Mouse (Mus musculus) megakaryocyte progenitor cell, adult 5-6 weeks (primary cell): ENCODE data around the gene Rab30. TPM values are rescaled to one million over a fixed set of nuclear protein-coding genes. Genes with fewer than 3 reads are reported as not detected.
A peak's percentile ranks its signal among the peaks of the same experiment; 100 is the strongest.

Experiments
- ATAC-seq: replicated peaks from 2 replicates; pipeline ENCODE4 v1.8.0; 2016; ENCODE audit warnings: mild to moderate bottlenecking, moderate TSS enrichment, inconsistent platforms; ENCODE audit not compliant: poor library complexity
- total RNA-seq, 2 experiments: library from RNA; stranded (forward) in 1 of 2; stranded (reverse) in 1 of 2; fragments of 157-497, 149-512 nt in 1 of 2; fragments of 200-1000 nt in 1 of 2; gene quantifications; 2 replicates each; pipeline versions ENCODE4 v1.2.3 to v1.2.4; 2015 to 2017

Gene Rab30
- total RNA-seq, 2 experiments from 2014 or later: 0.08 to 0.81 TPM

DNA sequence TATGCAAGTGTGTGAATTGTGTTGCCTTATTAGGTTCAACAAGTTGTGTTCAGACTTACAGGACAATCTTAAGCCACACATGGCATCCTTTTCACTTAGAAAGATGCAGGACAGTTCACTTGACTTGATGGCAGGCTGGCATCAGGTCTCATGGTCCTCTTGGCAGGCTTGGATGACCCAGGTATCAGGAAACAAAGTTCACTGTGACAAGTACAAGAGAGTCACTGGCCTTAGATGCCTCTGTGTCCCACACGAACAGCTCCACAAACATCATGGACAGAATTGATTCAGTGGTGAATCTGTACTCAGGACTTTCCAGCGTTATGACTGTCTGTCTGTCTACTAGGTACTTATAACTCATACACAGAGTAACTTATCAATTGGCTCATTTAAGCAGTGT is 93.0 kb downstream of the Rab30 start:
- ATAC-seq: no peak

DNA sequence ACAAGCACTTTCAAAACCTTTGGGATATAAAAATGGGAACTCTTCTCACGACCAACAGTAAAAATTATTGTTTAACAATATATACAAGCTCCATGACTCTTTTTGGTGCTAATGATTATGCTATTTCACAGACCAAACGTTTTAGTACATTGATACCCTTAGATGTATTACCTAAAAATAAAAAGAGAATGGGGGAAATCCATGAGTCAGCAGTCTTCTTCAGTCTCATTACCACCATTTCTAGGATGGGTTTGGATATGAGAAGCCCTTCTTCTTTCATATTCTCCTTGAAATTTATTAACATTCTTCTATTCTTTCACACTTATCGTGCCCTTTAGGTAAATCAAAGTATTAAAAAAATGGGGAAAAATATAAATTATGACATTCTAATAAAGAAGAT is 95.0 kb downstream of the Rab30 start:
- no peak for ATAC-seq

GRCm38 (mm10) chr7:92837226-92837625 is 95.8 kb downstream of the Rab30 start:
- peak; percentile 93 for ATAC-seq

GRCm38 (mm10) chr7:92837907-92838306 is 96.5 kb downstream of the Rab30 start:
- ATAC-seq: no peak

DNA sequence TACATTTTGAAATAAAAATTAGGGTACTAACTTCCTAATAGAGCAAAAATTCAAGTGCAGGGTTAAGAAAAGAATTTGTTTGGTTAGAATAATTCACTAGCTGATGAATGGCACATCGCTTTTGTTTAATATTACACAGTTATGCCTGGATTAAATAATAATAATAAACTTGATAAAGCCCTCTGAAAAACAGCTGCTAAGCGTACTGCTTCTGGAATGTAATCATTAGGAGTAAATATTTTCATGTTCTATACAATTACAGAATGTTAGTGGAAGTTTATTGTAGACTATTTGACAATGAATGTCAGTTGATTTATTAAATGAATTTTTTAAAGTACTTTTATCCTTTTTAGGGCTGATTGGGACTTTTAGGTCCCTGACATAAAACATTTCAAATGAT is 100.9 kb downstream of the Rab30 start:
- ATAC-seq: no peak

DNA sequence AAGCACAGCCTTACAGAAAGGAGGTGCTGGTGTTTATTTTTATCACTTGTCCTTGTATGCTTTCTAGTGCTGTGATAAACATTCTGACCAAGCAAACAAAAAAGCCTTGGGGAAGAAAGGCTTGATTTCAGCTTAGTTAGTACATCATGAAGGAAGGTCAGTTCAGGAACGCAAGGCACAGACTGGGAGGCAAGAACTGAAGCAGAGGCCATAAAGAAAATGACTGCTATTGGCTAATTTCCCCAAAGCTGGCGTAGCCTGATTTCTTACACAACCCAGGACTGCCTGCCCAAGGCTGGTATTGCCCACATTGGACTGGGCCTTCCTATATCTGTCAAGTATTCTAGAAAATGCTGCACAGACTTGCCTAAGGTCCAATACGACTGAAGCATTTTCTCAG is 106.8 kb downstream of the Rab30 start:
- ATAC-seq: no peak; the same call in 1 of the 2 replicates

DNA sequence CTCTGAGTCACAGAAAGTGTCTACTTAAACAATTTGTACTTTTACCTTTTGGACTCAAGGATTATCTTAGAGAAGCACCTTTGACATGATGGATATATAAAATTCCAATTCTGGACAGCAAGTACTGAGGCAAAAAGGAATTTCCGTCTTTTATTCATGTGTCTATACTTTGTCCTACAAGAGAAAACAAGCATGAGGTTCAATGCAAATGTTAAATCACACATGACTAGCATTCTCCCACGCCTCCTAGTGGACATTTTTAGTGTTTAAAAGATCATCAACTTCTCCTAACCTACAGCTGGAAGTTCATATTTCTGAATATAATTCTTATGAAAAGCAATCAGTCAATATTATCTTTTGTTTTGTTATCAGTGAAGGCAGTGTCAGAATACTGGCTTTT is 125.1 kb downstream of the Rab30 start:
- peak; percentile 83 for ATAC-seq

DNA sequence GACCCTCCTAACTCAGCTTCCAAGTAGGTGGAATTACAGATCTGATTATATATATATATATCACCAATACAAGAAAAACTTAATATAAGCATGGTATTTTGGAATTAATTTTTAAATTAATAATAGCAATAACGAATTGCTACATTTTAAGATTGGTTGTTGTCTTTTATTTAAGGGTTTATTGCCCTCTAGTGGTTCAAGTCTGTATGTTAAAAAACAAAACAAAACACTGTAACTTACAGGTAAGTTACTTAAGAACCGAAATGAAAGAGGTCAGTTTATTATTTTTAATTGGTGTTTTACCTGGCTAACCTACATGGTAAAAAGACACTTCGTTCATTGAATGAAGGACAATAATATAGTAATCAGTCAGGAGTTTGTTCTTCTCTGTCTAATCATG is 128.8 kb downstream of the Rab30 start:
- ATAC-seq: no peak

GRCm38 (mm10) chr7:92871596-92871995 is 130.2 kb downstream of the Rab30 start:
- no peak for ATAC-seq

- peak; percentile 49 for ATAC-seq
Observed at GRCm38 (mm10) chr7:92874116-92874675, 132.8 kb downstream of the Rab30 start, which contains the start of the genes Ddias and Prcp. Gene Ddias (minus strand): TSS chr7:92874247. Gene Prcp (plus strand): TSS chr7:92874470.

GRCm38 (mm10) chr7:92874761-92875408 is 133.5 kb downstream of the Rab30 start:
- peak; percentile 65 for ATAC-seq

DNA sequence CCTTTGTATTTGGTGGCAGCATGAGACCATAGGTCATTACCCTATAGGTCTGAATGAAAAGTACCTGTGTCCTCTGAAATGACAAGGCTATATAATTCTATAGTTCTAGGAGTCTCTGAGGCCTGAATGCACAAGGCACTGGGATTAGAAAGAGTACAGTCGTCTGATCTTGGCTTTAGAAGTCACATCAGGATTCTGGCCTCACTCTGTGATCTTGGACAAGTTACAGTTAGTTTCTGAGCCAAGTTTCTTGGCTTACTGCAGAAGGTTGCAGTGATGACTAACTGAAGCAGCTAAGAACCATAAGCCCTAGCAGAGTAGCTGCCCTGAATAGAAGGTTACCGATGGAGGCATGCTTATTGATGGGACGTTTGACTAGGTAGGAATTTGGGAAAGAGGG is 134.7 kb downstream of the Rab30 start:
- ATAC-seq: no peak

- ATAC-seq: no peak
Observed at GRCm38 (mm10) chr7:92876538-92876937, 135.1 kb downstream of the Rab30 start.

GRCm38 (mm10) chr7:92878575-92879285 is 137.3 kb downstream of the Rab30 start:
- peak; percentile 25 for ATAC-seq

GRCm38 (mm10) chr7:92883850-92884716 is 142.7 kb downstream of the Rab30 start:
- peak; percentile 77 for ATAC-seq

DNA sequence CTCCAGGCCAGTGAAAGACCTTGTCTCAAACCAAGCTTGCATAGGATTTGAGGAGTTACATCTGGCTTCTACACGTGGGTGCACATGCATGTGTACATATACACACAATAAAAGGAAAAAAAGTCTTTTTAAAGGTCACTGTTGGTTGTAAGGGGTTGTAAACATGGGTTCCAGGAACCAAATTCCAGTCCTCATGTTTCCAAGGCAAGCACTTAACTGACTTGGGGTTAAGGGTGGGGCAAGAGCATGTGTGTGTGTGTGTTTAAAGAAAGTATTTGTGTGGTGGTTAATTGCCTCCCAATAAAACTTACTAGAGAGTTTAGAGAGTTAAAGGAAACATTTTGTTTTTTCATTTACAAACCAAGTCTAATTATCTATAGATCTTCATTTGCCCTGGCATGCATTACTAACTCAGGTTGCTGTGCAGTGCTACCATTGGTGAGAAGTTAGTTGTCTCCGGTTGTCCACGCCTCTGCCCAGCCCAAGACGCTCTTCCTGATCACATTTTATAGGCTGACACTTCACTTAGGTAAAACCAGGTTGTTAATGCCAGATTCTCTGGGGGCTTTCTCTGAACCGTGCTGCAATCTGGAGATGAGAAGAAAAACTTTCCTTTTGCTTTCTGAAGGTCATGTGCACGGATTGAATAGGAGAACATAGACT is 143.7 kb downstream of the Rab30 start:
- ATAC-seq: no peak

DNA sequence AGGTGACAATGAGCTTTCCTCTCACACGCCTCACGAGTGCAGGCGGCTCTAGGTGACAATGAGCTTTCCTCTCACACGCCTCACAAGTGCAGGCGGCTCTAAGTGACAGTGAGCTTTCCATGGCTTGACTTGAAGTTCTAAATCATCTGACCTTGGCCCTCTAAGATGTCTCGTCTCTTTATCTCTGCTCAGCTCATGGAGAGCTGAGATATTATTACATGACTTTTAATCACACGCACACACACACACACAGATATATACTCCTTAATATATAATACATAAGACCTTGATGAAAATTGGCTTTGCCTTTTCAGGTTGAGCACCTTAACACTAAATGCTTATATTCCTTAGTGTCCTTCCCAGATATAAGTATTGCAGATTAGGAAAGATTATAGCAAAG is 145.4 kb downstream of the Rab30 start:
- ATAC-seq: peak; percentile 47

DNA sequence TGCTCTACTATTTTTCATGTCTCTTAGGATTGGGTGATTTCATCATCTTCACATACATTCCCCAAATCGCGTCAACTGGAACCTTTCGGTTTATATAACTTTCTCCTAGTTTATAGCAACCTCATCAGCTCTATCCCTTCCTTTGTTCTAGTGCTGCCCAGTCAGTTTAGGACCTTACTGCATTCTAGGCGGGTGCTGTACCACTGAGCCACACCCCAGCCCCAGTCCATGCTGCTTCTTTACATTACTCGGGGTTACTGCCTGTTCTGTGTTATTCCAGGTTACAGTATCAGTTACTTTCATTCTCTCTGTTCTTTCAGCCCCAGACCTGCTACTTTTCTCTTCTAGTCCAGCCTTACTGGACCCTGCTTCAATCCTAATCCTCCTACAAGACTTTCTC is 145.8 kb downstream of the Rab30 start:
- no peak for ATAC-seq

- ATAC-seq: no peak
Observed at GRCm38 (mm10) chr7:92890211-92890610, 148.8 kb downstream of the Rab30 start.

DNA sequence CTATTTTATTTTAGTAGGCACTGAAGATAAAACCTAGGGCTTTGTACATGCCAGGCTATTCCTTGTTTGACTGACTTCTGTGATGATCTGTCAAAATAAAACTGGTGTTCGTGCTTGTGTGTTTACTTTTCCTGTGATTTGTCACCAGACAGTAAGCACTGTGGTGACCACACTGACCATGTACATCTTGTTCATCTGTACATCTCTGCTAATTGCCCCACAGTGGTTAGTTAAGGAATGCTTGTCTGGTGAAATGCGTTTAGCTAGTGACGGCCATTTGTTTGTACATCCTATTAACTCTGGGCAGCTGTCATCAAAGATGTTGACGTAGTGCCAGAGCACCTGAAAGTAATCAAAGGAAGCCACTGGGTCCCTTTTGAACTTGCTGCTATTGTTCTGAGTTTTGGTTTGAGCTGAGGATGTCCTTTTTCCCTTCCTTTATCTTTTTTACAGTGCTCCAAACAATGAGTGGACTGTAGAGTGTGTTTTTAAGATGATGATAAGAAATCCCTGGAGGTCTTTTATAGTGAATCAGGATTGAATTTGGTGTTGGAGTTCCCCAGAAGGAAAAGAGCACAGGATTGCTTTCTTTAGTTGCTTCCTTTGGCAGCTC is 149.3 kb downstream of the Rab30 start:
- no peak for ATAC-seq
